Mouse (Mus musculus) heart, embryonic 15.5 days (tissue): Measurements from ENCODE around the gene Rbfox1. TPM values are rescaled to one million over a fixed set of nuclear protein-coding genes. Genes with fewer than 3 reads are reported as not detected.

Source experiments
- ATAC-seq: fragments of 200-750 bp; cut with Nextera tagmentation; replicated peaks from 2 replicates; pipeline ENCODE4 v1.8.0; 2017; ENCODE audit warnings: low read depth, moderate TSS enrichment; ENCODE audit not compliant: insufficient number of reproducible peaks, insufficient read depth, low FRiP score
- H3K27ac ChIP-seq: fragments of 300-500 bp; sonication (generic); 2 replicates; pipeline ENCODE4 v1.5.1; 2015; ENCODE audit warnings: mild to moderate bottlenecking, inconsistent platforms
- H3K27me3 ChIP-seq: fragments of 300-500 bp; sonication (generic); 2 replicates; pipeline ENCODE4 v1.6.1; 2015; ENCODE audit warnings: inconsistent platforms
- H3K36me3 ChIP-seq: fragments of 300-500 bp; sonication (generic); 2 replicates; pipeline ENCODE4 v1.6.1; 2015; ENCODE audit warnings: mild to moderate bottlenecking, inconsistent platforms
- H3K4me1 ChIP-seq: fragments of 300-500 bp; sonication (generic); replicated peaks from 2 replicates; pipeline ENCODE4 v1.6.1; 2015; ENCODE audit warnings: inconsistent platforms
- H3K4me2 ChIP-seq: fragments of 300-500 bp; sonication (generic); 2 replicates; pipeline ENCODE4 v1.6.1; 2015; ENCODE audit warnings: inconsistent platforms, mild to moderate bottlenecking, moderate library complexity
- H3K4me3 ChIP-seq: fragments of 300-500 bp; sonication (generic); 2 replicates; pipeline ENCODE4 v1.5.1; 2015; ENCODE audit warnings: mild to moderate bottlenecking, inconsistent platforms
- H3K9ac ChIP-seq: fragments of 300-500 bp; sonication (generic); 2 replicates; pipeline ENCODE4 v1.6.1; 2015; ENCODE audit warnings: mild to moderate bottlenecking, inconsistent platforms
- H3K9me3 ChIP-seq: fragments of 300-500 bp; sonication (generic); replicated peaks from 2 replicates; pipeline ENCODE4 v1.6.1; 2016; ENCODE audit warnings: inconsistent platforms
- WGBS: fragments of 180-500 bp; shearing (Covaris S2); methylation state at CpG from one replicate; pipeline ENCODE4 v1.1.7; 2015; ENCODE audit warnings: mixed read lengths; 5-methylcytosine and 5-hydroxymethylcytosine counted together
- polyA plus RNA-seq: library from polyadenylated mRNA; unstranded; fragments of >200 nt; fragmentation: Nextera tagmentation; extraction: Ambion mirVana; gene quantifications from 2 replicates; pipeline ENCODE4 v1.2.1, GENCODE M21; 2015

Rbfox1 gene
- polyA plus RNA-seq, 1 experiment from 2014 or later = 4.9 TPM

DNA sequence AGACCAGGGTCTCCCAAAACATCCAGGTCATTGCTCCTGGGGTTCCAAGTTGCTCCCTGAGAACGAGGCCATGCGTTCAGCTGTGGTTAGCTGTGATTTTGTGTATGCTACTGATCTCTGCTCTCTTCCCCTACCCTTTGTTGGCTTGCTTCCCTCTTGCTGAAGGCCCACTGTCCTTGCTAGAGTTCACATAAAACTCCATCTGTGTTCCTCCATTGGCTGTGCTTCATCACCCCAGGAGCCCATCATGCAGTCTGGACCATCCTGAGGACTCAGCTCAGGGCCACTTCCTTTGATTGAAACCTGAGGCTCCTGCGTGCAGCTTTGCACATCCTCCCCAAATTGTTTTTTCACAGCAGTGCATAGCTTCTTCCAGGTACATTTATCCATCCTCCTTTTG is 600.5 kb downstream of the Rbfox1 start:
- H3K36me3 ChIP-seq = no peaks in the 10 kb centered on the region
- 0 out of 2 replicates have a peak, but pooled peaks cover 4% of the 10 kb centered on the region for H3K27me3 ChIP-seq
- no peaks in the 10 kb centered on the region for H3K9me3 ChIP-seq
- no peaks in the 10 kb centered on the region for H3K4me1 ChIP-seq
- H3K27ac ChIP-seq = no peak overlapping the region
- H3K4me3 ChIP-seq = no peak overlapping the region
- H3K9ac ChIP-seq = no peak overlapping the region
- H3K4me2 ChIP-seq = no peak overlapping the region
- 69% methylated on average over 3 of the region's 3 CpGs for WGBS
- ATAC-seq = no peak

DNA sequence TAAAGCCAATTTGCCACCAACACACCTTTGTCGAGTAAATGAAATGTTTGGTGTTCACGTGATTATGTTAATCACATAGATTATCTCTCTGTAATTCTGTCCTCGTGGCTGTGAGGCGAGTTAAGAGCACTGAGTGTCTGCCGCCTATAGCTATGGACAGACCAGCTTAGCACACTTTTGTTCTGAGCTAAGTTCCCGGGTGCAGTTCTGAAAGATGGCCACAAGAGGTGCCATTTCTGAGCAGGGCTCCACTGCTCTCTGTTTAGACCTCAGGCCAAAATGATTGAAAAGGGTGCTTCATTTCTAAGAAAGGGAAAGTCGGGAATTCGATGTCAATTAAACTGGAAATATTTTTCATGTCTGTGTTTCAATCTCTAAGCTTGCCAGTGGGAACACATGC is 617.1 kb downstream of the Rbfox1 start:
- Histone ChIP-seq H3K27me3 (no peaks in the 10 kb centered on the region), H3K27ac (no peak overlapping the region), H3K9me3 (no peaks in the 10 kb centered on the region), H3K4me1 (no peaks in the 10 kb centered on the region), H3K4me2 (no peak overlapping the region), H3K36me3 (no peaks in the 10 kb centered on the region), H3K4me3 (no peak overlapping the region), H3K9ac (no peak overlapping the region)
- WGBS = 22% methylated on average over 8 of the region's 8 CpGs
- ATAC-seq = no peak

DNA sequence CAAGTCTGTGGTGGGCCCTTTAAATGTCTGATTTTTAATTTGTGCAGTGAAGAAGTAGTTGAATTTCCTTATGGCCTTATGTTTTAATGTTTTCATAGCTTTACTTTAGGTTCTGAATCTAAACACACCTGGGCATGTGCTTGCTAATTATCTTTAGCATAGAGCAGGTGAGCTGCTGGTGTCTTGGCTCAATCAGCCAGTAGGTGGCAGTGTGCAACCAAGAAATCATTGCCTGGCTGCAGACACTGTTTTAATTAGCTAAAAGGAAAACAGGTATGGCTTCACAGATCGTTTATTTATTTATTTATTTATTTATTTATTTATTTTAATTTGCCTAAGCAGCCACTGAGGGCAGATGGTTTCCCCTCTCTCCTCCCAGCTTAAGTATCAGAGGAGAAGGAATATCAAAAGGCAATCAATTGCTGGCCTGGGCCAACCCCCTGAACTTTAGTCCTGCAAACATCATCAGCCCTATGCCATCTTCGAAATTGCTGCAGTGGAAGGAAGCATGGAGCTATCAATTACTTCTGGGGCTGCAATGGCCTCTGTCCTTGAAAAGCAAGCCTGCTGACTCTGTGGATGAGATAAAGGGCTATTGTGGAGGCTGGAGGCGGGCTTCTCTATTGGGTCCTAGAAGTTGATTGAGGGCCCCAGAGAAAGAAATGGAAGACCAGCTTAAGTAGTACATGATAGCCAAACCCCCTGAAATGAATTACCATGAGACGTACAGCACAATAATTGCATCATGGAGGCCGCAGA is 618.6 kb downstream of the Rbfox1 start:
- no peak for ATAC-seq
- Histone ChIP-seq H3K4me2 (no peak overlapping the region), H3K27ac (no peak overlapping the region), H3K27me3 (no peaks in the 10 kb centered on the region), H3K4me3 (no peak overlapping the region), H3K9me3 (no peaks in the 10 kb centered on the region), H3K4me1 (no peaks in the 10 kb centered on the region), H3K9ac (no peak overlapping the region), H3K36me3 (no peaks in the 10 kb centered on the region)
- 63% methylated on average over 5 of the region's 5 CpGs for whole genome bisulfite sequencing

DNA sequence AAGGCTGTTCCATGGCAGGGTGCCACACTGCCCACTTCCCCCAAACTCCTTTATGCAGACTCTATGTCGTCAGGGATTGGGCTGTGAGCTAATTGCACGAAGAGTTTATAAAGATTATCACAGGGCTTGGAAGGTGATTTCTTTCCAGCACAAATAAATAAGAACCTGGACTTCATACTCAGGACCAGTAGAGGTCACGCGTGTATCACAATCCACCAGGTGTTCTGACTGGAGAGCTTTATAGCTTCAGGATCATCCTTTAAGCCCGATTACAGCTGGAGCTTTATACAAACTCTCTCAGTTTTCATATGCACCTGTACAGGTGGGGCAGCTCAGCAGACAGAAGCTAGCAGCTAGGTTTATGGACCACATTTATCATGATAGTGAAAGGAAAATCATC is 623.8 kb downstream of the Rbfox1 start:
- 62% methylated on average over 5 of the region's 5 CpGs for WGBS
- Histone ChIP-seq H3K4me1 (no peaks in the 10 kb centered on the region), H3K27ac (no peak overlapping the region), H3K4me3 (no peak overlapping the region), H3K36me3 (no peaks in the 10 kb centered on the region), H3K9me3 (no peaks in the 10 kb centered on the region), H3K9ac (no peak overlapping the region), H3K4me2 (no peak overlapping the region), H3K27me3 (no peaks in the 10 kb centered on the region)
- no peak for ATAC-seq

DNA sequence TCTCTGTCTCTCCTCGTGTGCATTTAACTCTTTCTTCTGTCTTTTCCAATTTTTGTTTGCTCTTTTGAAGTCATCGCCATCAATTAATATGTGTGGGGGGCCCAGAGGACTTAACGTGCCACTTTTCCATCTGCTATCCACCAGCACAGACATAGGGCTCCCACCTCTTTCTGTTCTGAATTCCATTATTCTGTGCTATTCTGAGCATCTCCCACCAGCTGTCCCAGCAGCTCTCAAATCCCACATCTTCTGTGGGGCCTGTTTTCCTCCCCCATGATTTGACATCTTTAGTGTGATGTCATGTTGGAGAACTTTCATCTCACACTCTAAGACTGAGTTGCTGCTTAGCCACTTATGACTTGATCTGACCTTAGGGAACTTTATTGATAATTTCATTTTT is 634.3 kb downstream of the Rbfox1 start:
- no peak for ATAC-seq
- no peaks in the 10 kb centered on the region for H3K27me3 ChIP-seq
- H3K4me2 ChIP-seq = no peak overlapping the region
- H3K4me3 ChIP-seq = no peak overlapping the region
- no peaks in the 10 kb centered on the region for H3K4me1 ChIP-seq
- no peaks in the 10 kb centered on the region for H3K36me3 ChIP-seq
- H3K9me3 ChIP-seq = no peaks in the 10 kb centered on the region
- WGBS = 77% methylated on average over 3 of the region's 3 CpGs
- no peak overlapping the region for H3K9ac ChIP-seq
- H3K27ac ChIP-seq = no peak overlapping the region

DNA sequence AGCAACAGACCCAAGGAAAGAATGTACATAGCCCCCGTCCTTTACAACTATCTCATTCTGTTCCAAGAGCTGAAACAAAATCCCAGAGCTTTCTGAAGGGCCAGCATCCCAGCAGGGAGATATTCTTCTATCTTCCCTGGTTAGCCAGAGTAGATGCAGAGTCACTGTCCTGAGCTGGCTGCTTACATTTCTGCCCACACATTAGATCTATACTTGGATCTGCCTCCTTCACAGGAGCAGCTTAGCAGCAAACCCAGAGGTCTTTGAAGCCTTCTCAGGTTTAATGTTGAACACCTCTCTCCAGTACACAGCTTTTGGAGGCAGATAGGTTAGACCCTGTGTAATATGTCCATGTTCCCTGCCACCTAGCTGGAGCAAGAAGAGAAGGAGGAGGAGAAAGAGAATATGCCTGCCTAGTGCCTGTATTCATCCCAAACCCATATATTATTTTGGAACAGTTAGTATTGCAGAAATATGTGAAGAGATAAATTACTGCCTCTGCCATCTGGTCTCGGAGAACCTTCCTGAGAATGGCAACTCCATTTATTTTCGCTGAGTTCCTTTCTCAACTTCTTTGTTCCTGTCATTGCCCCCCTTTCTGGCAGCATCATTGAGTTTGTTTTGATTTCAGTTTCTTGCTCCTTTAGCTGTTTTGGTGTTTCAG is 640.5 kb downstream of the Rbfox1 start:
- H3K27ac ChIP-seq = no peak overlapping the region
- WGBS = 61% methylated on average over 3 of the region's 3 CpGs

DNA sequence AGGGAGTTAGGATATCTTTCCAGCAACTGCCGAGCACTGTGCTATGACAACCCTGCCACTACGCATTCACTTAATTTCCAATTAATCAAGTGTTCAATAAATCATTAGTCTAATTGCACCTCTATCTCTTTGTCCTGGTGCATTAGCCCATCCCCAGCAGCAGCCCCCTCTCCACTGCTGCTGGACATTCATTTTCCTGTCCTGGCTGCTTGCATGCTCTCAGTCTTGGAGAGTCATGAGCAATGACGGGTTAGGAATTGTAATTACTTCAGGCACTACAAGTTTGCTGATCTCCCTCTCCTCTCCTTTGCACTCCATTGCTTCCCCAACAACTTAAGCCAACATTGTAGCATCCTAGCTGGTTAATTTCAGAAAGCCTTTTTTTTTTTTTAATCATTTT is 646.3 kb downstream of the Rbfox1 start:
- H3K36me3 ChIP-seq = no peaks in the 10 kb centered on the region
- H3K27ac ChIP-seq = no peak overlapping the region
- ATAC-seq = no peak
- H3K4me3 ChIP-seq = no peak overlapping the region
- H3K4me1 ChIP-seq = no peaks in the 10 kb centered on the region
- no peaks in the 10 kb centered on the region for H3K27me3 ChIP-seq
- WGBS = 78% methylated on average over 3 of the region's 3 CpGs
- no peak overlapping the region for H3K4me2 ChIP-seq
- no peaks in the 10 kb centered on the region; the same call in 1 of the 2 replicates for H3K9me3 ChIP-seq
- no peak overlapping the region for H3K9ac ChIP-seq

More for the DNA sequence above, 640.5 kb downstream of the Rbfox1 start:
- Histone ChIP-seq H3K9ac (no peak overlapping the region), H3K9me3 (no peaks in the 10 kb centered on the region), H3K4me3 (no peak overlapping the region), H3K4me2 (no peak overlapping the region), H3K36me3 (no peaks in the 10 kb centered on the region), H3K27me3 (no peaks in the 10 kb centered on the region), H3K4me1 (no peaks in the 10 kb centered on the region)
- ATAC-seq = no peak

DNA sequence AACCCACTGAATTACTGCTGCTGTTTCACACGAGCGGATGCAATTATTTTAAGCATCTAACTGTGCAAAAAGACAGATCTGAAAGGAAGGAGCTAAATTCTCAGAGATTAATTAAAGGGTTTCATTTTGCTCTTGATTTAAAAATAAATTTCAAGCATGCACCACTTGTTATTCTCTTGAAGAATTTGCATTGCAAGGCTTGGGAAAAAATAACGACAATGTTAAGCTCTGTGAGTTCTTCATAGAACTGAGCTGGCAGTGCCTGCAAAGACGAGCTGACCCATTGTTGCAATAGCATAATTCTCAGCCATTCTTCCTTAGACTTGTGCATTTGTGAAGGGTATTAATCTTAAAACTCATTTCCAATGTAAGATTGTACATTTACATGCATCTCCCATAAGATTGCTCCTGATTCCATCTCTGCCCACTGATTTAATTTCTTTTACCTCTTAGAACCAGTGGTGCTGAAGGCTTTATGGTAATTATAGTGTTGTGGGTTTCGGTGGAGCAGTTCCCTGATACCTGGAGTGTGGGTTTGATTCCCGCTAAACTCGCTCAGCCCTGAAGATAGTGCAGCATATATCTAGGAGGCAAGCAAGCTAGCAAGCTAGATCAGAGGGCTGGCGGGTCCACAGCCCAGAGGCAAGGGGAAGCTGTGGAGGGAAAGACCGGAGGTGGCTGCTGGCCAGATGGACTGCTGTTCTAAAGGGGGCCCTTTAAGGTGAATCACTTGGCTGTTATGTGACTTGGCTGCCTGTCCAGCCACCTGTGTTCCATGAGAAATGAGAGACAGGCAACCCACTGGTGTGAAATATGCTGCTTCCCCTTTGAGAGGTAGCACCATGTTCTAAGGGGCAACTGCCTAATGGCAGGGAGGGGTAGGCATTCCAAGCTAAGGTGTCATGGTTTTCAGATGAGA is 647.2 kb downstream of the Rbfox1 start:
- no peak for ATAC-seq
- 71% methylated on average over 9 of the region's 9 CpGs for WGBS
- H3K4me3 ChIP-seq = no peak overlapping the region
- no peaks in the 10 kb centered on the region for H3K4me1 ChIP-seq
- no peaks in the 10 kb centered on the region for H3K36me3 ChIP-seq
- no peak overlapping the region for H3K27ac ChIP-seq
- no peaks in the 10 kb centered on the region; the same call in 1 of the 2 replicates for H3K9me3 ChIP-seq
- H3K27me3 ChIP-seq = no peaks in the 10 kb centered on the region
- H3K4me2 ChIP-seq = no peak overlapping the region
- no peak overlapping the region for H3K9ac ChIP-seq

DNA sequence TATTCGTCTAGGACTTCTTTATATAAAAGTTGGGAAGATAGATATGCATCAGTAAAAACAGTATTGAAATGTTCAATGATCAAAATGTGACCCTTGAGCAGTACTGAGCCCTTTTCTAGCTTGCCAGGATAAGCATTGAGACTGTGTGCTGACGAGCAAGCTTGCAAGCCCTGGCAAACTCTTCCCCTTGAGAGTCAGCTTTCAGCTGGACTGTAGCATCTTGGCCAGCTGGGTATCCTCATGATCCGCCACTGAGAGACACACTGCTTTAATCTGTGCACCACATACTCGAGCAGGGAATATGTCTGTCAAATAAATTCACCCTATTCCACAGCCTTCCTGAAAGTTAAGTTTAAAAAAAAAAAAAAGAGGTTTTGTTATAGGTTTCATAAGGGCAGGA is 670.6 kb downstream of the Rbfox1 start:
- Histone ChIP-seq H3K36me3 (no peaks in the 10 kb centered on the region), H3K9ac (no peak overlapping the region), H3K27me3 (no peaks in the 10 kb centered on the region), H3K4me1 (no peaks in the 10 kb centered on the region), H3K27ac (no peak overlapping the region), H3K4me3 (no peak overlapping the region), H3K9me3 (no peaks in the 10 kb centered on the region; the same call in 1 of the 2 replicates), H3K4me2 (no peak overlapping the region)
- WGBS = 45% methylated on average over 4 of the region's 4 CpGs
- no peak for ATAC-seq

DNA sequence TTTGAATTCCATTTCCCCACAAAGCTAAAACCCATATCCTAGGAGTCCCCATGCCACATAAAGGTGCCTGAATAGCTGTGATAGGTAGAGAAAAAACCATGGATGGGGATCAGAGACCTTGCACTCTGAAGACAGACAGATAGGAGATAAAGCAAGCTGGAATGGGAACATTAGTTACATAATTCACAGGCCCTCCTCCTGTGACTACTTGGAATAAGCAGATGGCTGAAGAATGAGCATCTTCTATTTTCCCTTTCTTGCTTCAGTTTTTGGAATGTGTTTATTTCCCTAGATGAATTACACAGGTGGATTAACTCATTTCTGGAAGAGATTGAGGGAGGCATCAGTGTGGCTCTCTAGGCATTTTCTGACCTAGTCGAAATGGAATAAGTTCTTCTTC is 672.6 kb downstream of the Rbfox1 start:
- Histone ChIP-seq H3K27ac (no peak overlapping the region), H3K4me2 (no peak overlapping the region), H3K9ac (no peak overlapping the region), H3K9me3 (no peaks in the 10 kb centered on the region; the same call in 1 of the 2 replicates), H3K4me3 (no peak overlapping the region), H3K27me3 (no peaks in the 10 kb centered on the region), H3K4me1 (no peaks in the 10 kb centered on the region), H3K36me3 (no peaks in the 10 kb centered on the region)
- 68% methylated on average over 1 of the region's 1 CpGs for WGBS
- no peak for ATAC-seq

DNA sequence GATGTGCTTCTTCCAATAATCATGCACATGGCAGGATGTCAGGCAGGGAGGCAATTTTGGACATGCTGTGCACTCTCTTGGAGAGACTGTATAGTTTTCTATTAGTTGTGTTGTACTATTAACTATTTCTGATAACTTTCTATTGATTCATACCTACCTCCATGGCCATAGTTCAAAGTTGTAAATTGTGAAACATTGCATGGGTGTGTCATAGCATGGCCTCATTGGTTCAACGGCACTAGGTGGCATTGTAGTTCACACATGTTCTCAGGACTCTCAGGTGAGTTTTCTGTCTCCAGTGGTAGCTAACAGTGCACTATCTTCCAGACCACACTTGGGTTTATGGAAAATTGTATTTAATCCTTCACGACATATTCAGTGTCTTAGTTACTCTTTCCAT is 699.5 kb downstream of the Rbfox1 start:
- Histone ChIP-seq H3K4me3 (no peak overlapping the region), H3K36me3 (no peaks in the 10 kb centered on the region), H3K4me1 (no peaks in the 10 kb centered on the region), H3K27me3 (no peaks in the 10 kb centered on the region), H3K9ac (no peak overlapping the region), H3K4me2 (no peak overlapping the region), H3K27ac (no peak overlapping the region), H3K9me3 (no peaks in the 10 kb centered on the region)
- WGBS = 85% methylated on average over 2 of the region's 2 CpGs
- no peak for ATAC-seq
